Mouse (Mus musculus): ENCODE measurements at regions not wholly inside any gene's neighbourhood (a gene's known extent, or its start where the extent isn't known, plus 50 kb on each side); places are given as distances from the start of the nearest gene placed in this dataset.

DNA sequence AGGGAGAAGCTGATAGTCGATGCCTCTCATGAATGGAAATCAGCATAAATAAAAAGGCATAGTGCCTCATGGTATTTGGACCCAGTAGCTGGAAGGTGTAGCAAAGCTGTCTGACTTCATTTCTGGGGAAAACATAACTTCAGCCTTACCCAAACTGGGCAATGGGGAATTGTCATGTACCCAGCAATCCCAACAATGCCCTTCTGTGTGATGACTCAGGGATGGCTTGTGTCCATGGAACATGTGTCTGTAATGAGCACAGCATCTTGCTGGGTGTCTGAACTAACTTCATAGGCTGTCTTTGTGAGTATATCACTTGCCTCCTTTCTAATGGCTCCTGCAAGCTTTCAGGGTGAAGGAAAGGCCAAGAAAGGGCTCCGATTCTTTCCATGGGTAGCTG, 140.3 kb downstream of the Bod1 start:
- TF ChIP-seq CTCF (IDR thresholded peaks at IDR 0.05; ENCODE audit: borderline replicate concordance, insufficient read depth, low read depth, low read length): no peak
- TF ChIP-seq POLR2A (IDR thresholded peaks at IDR 0.05; ENCODE audit: borderline replicate concordance, insufficient read depth, low read length): no peak
